Mouse (Mus musculus): ENCODE measurements around the gene Atad3a. TPM values are rescaled to one million over a fixed set of nuclear protein-coding genes. Genes with fewer than 3 reads are reported as not detected.
A peak's percentile ranks its signal among the peaks of the same experiment; 100 is the strongest.

Atad3a gene
- total and polyA plus RNA-seq, 3 experiments = 133 to 216 (median 154) TPM

GRCm38 (mm10) chr4:155757011-155757410 is 3.9 kb downstream of the Atad3a start:
- peaks cover 51 to 66% of the 10 kb centered on the region in 2 experiments for H3K36me3 ChIP-seq (replicated peaks in 1 of 2; ENCODE audit: control insufficient read depth in 1 of 2, insufficient read depth in 1 of 2, low read length in 1 of 2)
- peaks cover 42% of the 10 kb centered on the region for H3K79me2 ChIP-seq (replicated peaks; ENCODE audit: control insufficient read depth, extremely low read depth, insufficient read depth, poor library complexity, severe bottlenecking)
- H3K4me2 ChIP-seq (ENCODE audit: insufficient read depth, low read depth, poor library complexity, severe bottlenecking) = no peak overlapping the region
- in situ Hi-C loops (cut with MboI; ENCODE audit: low pct_ligation_motif_present, low pct_unique_long_range_greater_than_20kb, low sequenced_read_pairs) = no loop called here
- no peak for TF ChIP-seq USF1 (IDR thresholded peaks at IDR 0.05; ENCODE audit: low read depth, low read length)
- no peak for TF ChIP-seq RAD21 (IDR thresholded peaks at IDR 0.05; ENCODE audit: low read depth, low read length)
- no peak for TF ChIP-seq CHD2 (IDR thresholded peaks at IDR 0.05; ENCODE audit: low read length)
- no peak for TF ChIP-seq SMC3 (IDR thresholded peaks at IDR 0.05; ENCODE audit: low read depth, low read length)
- no peak for TF ChIP-seq BHLHE40 (IDR thresholded peaks at IDR 0.05; ENCODE audit: low read depth, low read length)
- no peak for TF ChIP-seq NELFE (IDR thresholded peaks at IDR 0.05; ENCODE audit: low read depth, low read length)
- TF ChIP-seq MAX (IDR thresholded peaks at IDR 0.05; ENCODE audit: low read length) = no peak
- no peak for TF ChIP-seq ETS1 (conservative IDR thresholded peaks at IDR 0.05; ENCODE audit: low read depth, low read length)
- no peak for TF ChIP-seq MAZ (IDR thresholded peaks at IDR 0.05; ENCODE audit: low read depth, low read length)
- TF ChIP-seq E2F4 (IDR thresholded peaks at IDR 0.05; ENCODE audit: insufficient replicate concordance, low read depth, low read length) = no peak
- no peak for TF ChIP-seq MYC (IDR thresholded peaks at IDR 0.05; ENCODE audit: low read depth, low read length)
- dilution Hi-C loops (cut with MboI; ENCODE audit: extremely low pct_ligation_motif_present, extremely low pct_unique_long_range_greater_than_20kb, low sequenced_read_pairs) = no loop called here
- no peaks in the 10 kb centered on the region for H3K27me3 ChIP-seq (replicated peaks)
- no peak for DNase-seq (ENCODE audit: extremely low read depth)
- H3K27ac ChIP-seq (ENCODE audit: insufficient read depth, low read depth) = 0 out of 2 replicates have a peak overlapping the region, but pooled peaks have one; percentile 18
- no peaks in the 10 kb centered on the region for H3K9me3 ChIP-seq (replicated peaks; ENCODE audit: low read length)
- H3K9ac ChIP-seq (ENCODE audit: insufficient read depth, low read depth) = no peak overlapping the region
- no peak overlapping the region for H3K4me3 ChIP-seq (replicated peaks in 1 of 3; ENCODE audit: low read depth in 2 of 3, low read length in 2 of 3, poor library complexity in 1 of 3)
- H3K4me1 ChIP-seq (ENCODE audit: control insufficient read depth in 1 of 2, insufficient read depth in 2 of 2) = peaks cover 10 to 20% of the 10 kb centered on the region in 2 experiments; a peak in 3 of 4 replicates

- H3K79me2 ChIP-seq (replicated peaks; ENCODE audit: control insufficient read depth, extremely low read depth, insufficient read depth, poor library complexity, severe bottlenecking) = 0 out of 2 replicates have a peak, but pooled peaks cover 4% of the 10 kb centered on the region
- H3K27ac ChIP-seq (ENCODE audit: insufficient read depth, low read depth) = no peak overlapping the region
- H3K36me3 ChIP-seq (replicated peaks in 1 of 2; ENCODE audit: control insufficient read depth in 1 of 2, insufficient read depth in 1 of 2, low read length in 1 of 2) = peaks cover 88 to 98% of the 10 kb centered on the region in 2 experiments
- no peak for DNase-seq (ENCODE audit: extremely low read depth)
- H3K9ac ChIP-seq (ENCODE audit: insufficient read depth, low read depth) = no peak overlapping the region
- H3K27me3 ChIP-seq (replicated peaks) = no peaks in the 10 kb centered on the region
- TF ChIP-seq TCF12 (IDR thresholded peaks at IDR 0.05; ENCODE audit: low read depth, low read length) (no peak), MAZ (IDR thresholded peaks at IDR 0.05; ENCODE audit: low read depth, low read length) (no peak), MYC (IDR thresholded peaks at IDR 0.05; ENCODE audit: low read depth, low read length) (no peak), MXI1 (IDR thresholded peaks at IDR 0.05; ENCODE audit: low read depth, low read length) (no peak), CTCF (conservative IDR thresholded peaks at IDR 0.05 in 1 of 2, IDR thresholded peaks at IDR 0.05 in 1 of 2; ENCODE audit: low read depth in 2 of 2, low read length in 2 of 2) (no peak), JUN (IDR thresholded peaks at IDR 0.05; ENCODE audit: insufficient read depth, low read depth, low read length) (no peak), JUND (conservative IDR thresholded peaks at IDR 0.05; ENCODE audit: low read depth, low read length) (no peak), MAFK (IDR thresholded peaks at IDR 0.05; ENCODE audit: insufficient replicate concordance, low read length) (no peak), RAD21 (IDR thresholded peaks at IDR 0.05; ENCODE audit: low read depth, low read length) (no peak), HCFC1 (IDR thresholded peaks at IDR 0.05; ENCODE audit: low read depth, low read length) (no peak), CHD2 (IDR thresholded peaks at IDR 0.05; ENCODE audit: low read length) (no peak), SIN3A (IDR thresholded peaks at IDR 0.05; ENCODE audit: low read length) (no peak), TBP (conservative IDR thresholded peaks at IDR 0.05; ENCODE audit: low read depth, low read length) (no peak), ZMIZ1 (IDR thresholded peaks at IDR 0.05; ENCODE audit: low read depth, low read length) (no peak), PAX5 (IDR thresholded peaks at IDR 0.05; ENCODE audit: low read length) (no peak), USF1 (IDR thresholded peaks at IDR 0.05; ENCODE audit: low read depth, low read length) (no peak), ZC3H11A (IDR thresholded peaks at IDR 0.05; ENCODE audit: low read depth, low read length) (no peak), USF2 (conservative IDR thresholded peaks at IDR 0.05; ENCODE audit: low read depth, low read length) (no peak), ZNF384 (IDR thresholded peaks at IDR 0.05; ENCODE audit: low read depth, low read length) (no peak), ZKSCAN1 (IDR thresholded peaks at IDR 0.05; ENCODE audit: borderline replicate concordance, low read depth, low read length) (no peak)
- H3K9me3 ChIP-seq (replicated peaks; ENCODE audit: low read length) = no peaks in the 10 kb centered on the region
- H3K4me2 ChIP-seq (ENCODE audit: insufficient read depth, low read depth, poor library complexity, severe bottlenecking) = no peak overlapping the region
- no peak overlapping the region for H3K4me3 ChIP-seq (replicated peaks in 1 of 3; ENCODE audit: low read depth in 2 of 3, low read length in 2 of 3, poor library complexity in 1 of 3)
- no peaks in the 10 kb centered on the region for H3K4me1 ChIP-seq (ENCODE audit: control insufficient read depth in 1 of 2, insufficient read depth in 2 of 2)
- dilution Hi-C loops (cut with MboI; ENCODE audit: extremely low pct_ligation_motif_present, extremely low pct_unique_long_range_greater_than_20kb, low sequenced_read_pairs) = no loop called here
- in situ Hi-C loops (cut with MboI; ENCODE audit: low pct_ligation_motif_present, low pct_unique_long_range_greater_than_20kb, low sequenced_read_pairs) = no loop called here
Measured at GRCm38 (mm10) chr4:155746575-155747490, 14.1 kb downstream of the Atad3a start.
